Mouse (Mus musculus) liver, embryonic 11.5 days (tissue): ENCODE results near the gene Ucp2. TPM values are rescaled to one million over a fixed set of nuclear protein-coding genes. Genes with fewer than 3 reads are reported as not detected.

Experiments
- ATAC-seq: fragments of 200-750 bp; cut with Nextera tagmentation; replicated peaks from 2 replicates; pipeline ENCODE4 v1.8.0; 2017; ENCODE audit warnings: moderate number of reproducible peaks, mild to moderate bottlenecking, moderate TSS enrichment, moderate library complexity; ENCODE audit not compliant: low FRiP score
- DNase-seq: peaks from one replicate; pipeline ENCODE4 v3.0.0-alpha.2; 2017; ENCODE audit warnings: low spot score
- H3K27ac ChIP-seq: fragments of 300-500 bp; sonication (generic); 2 replicates; pipeline ENCODE4 v1.5.1; 2014; ENCODE audit warnings: mild to moderate bottlenecking, low read depth, low read length, control low read depth
- H3K27me3 ChIP-seq: fragments of 300-500 bp; sonication (generic); replicated peaks from 2 replicates; pipeline ENCODE4 v1.6.1; 2014; ENCODE audit warnings: low read length, mixed read lengths; ENCODE audit not compliant: control insufficient read depth, insufficient read depth
- H3K36me3 ChIP-seq: fragments of 300-500 bp; sonication (generic); 2 replicates; pipeline ENCODE4 v1.6.1; 2014; ENCODE audit warnings: mild to moderate bottlenecking, low read length, moderate library complexity, mixed read lengths; ENCODE audit not compliant: control insufficient read depth, insufficient read depth
- H3K4me1 ChIP-seq: fragments of 300-500 bp; sonication (generic); replicated peaks from 2 replicates; pipeline ENCODE4 v1.6.1; 2014; ENCODE audit warnings: low read length, mixed read lengths; ENCODE audit not compliant: control insufficient read depth, insufficient read depth
- H3K4me2 ChIP-seq: fragments of 300-500 bp; sonication (generic); 2 replicates; pipeline ENCODE4 v1.6.1; 2014; ENCODE audit warnings: mild to moderate bottlenecking, control low read depth, moderate library complexity
- H3K4me3 ChIP-seq: fragments of 300-500 bp; sonication (generic); 2 replicates; pipeline ENCODE4 v1.5.1; 2014; ENCODE audit warnings: low read depth, low read length, control low read depth
- H3K9ac ChIP-seq: fragments of 300-500 bp; sonication (generic); 2 replicates; pipeline ENCODE4 v1.6.1; 2014; ENCODE audit warnings: low read depth, low read length, control low read depth
- H3K9me3 ChIP-seq: fragments of 300-500 bp; sonication (generic); 2 replicates; pipeline ENCODE4 v1.6.1; 2016; ENCODE audit warnings: low read length, inconsistent platforms, mixed read lengths; ENCODE audit not compliant: control insufficient read depth
- WGBS: fragments of 180-500 bp; shearing (Covaris S2); extraction: QIAGEN DNeasy Blood & Tissue Kit; methylation state at CpG from one replicate; pipeline ENCODE4 v1.1.7; 2014; 5-methylcytosine and 5-hydroxymethylcytosine counted together
- polyA plus RNA-seq: library from polyadenylated mRNA; unstranded; fragments of >200 nt; fragmentation: Nextera tagmentation; extraction: Ambion mirVana; gene quantifications from 2 replicates; pipeline ENCODE4 v1.2.1, GENCODE M21; 2014

Ucp2 gene
- polyA plus RNA-seq, 1 experiment from 2014 or later: 491 TPM

DNA sequence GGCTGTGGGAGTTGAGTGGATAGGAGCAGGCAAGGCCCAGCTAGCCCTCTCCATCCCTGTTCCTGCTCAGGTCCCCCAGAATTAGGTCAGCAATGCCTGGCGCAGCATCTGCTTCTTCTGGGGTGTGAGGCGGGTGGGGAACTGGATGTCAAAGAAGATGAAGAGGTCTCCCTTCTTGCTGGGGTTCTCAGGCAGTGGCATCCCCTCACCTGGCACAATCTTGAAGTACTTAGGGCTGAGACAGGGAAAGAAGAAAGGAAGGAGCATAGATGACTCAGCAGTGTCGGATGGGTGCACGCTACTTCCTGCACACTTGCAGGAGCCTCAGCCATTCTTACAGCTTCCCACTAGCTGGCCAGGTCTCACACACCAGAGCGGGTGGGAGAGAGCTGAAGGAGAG, 9.9 kb downstream of the Ucp2 start:
- no peak overlapping the region for H3K9ac ChIP-seq
- ATAC-seq: no peak
- WGBS: 54% methylated on average over 5 of the region's 5 CpGs

DNA sequence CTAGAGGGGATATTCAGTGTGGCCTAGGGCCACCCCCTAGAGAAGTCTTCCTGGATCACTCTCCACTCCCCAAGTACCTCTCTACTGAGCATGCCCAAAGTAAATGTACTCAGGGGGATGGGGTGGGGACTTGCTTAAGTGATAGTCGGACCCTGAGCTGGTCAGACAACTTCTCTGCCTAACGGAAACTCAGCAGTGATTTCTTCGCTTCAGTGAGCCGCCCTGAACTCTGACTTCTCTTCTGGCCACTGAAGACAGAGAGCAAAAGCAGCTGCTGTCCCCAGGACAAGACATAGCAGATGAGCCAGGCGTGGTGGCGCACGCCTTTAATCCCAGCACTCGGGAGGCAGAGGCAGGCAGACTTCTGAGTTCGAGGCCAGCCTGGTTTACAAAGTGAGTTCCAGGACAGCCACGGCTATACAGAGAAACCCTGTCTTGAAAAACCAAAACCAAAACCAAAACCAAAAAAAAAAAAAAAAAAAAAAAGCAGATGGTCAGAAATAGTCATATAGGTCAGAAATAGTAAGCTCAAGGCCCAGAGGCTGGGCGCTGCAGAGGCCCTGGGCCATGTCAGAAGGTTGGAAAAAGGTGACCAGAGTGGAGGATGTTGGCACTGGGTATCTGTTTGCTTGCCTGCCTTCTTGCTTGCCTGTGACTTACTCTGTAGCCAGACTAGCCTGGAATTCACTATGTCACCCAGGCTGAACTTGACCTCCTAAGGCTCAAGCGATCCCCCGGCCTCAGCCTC, 11.8 kb downstream of the Ucp2 start:
- DNase-seq (no peak), ATAC-seq (no peak)
- H3K4me1 ChIP-seq: peaks cover 13% of the 10 kb centered on the region
- no peak overlapping the region for H3K27ac ChIP-seq
- H3K4me2 ChIP-seq: no peak overlapping the region
- H3K27me3 ChIP-seq: no peaks in the 10 kb centered on the region
- peaks cover 1% of the 10 kb centered on the region; the same call in 1 of the 2 replicates for H3K36me3 ChIP-seq
- no peaks in the 10 kb centered on the region for H3K9me3 ChIP-seq
- WGBS: 79% methylated on average over 13 of the region's 13 CpGs
- H3K9ac ChIP-seq: no peak overlapping the region
- no peak overlapping the region for H3K4me3 ChIP-seq

More for the DNA sequence above, 9.9 kb downstream of the Ucp2 start:
- Histone ChIP-seq H3K4me3 (no peak overlapping the region), H3K27ac (no peak overlapping the region), H3K36me3 (peaks cover 18% of the 10 kb centered on the region), H3K9me3 (no peaks in the 10 kb centered on the region), H3K4me2 (no peak overlapping the region), H3K4me1 (peaks cover 13% of the 10 kb centered on the region), H3K27me3 (no peaks in the 10 kb centered on the region)
- no peak for DNase-seq

- ATAC-seq (no peak), DNase-seq (no peak)
- H3K9me3 ChIP-seq: no peaks in the 10 kb centered on the region
- H3K4me2 ChIP-seq: no peak overlapping the region
- 73% methylated on average over 4 of the region's 4 CpGs for WGBS
- H3K9ac ChIP-seq: no peak overlapping the region
- no peak overlapping the region for H3K4me3 ChIP-seq
- H3K4me1 ChIP-seq: peaks cover 8% of the 10 kb centered on the region
- H3K36me3 ChIP-seq: no peaks in the 10 kb centered on the region
- no peak overlapping the region for H3K27ac ChIP-seq
- H3K27me3 ChIP-seq: no peaks in the 10 kb centered on the region
Observed at GRCm38 (mm10) chr7:100506494-100506893, 13.4 kb downstream of the Ucp2 start.

DNA sequence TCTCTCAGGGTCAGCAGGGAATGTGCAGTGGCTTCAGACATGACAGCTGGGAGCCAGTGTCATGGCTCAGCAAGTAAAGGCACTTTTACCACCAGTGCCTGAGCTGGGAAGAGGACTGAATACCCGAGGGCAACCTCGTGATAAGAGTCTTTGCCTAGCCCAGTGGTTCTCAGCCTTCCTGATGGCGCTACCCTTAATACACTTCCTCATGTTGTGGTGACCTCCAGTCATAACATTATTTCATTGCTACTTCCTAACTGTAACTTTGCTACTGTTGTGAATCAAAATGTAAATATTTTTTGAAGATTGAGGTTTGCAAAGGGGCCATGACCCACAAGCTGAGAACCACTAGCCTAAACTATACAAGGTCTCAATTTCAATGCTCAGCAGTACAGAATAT, 15.5 kb downstream of the Ucp2 start:
- Histone ChIP-seq H3K4me2 (no peak overlapping the region), H3K9ac (no peak overlapping the region), H3K27me3 (no peaks in the 10 kb centered on the region), H3K4me1 (no peaks in the 10 kb centered on the region), H3K36me3 (no peaks in the 10 kb centered on the region), H3K27ac (no peak overlapping the region), H3K4me3 (no peak overlapping the region), H3K9me3 (no peaks in the 10 kb centered on the region)
- DNase-seq (no peak), ATAC-seq (no peak)
- 48% methylated on average over 3 of the region's 3 CpGs for WGBS

DNA sequence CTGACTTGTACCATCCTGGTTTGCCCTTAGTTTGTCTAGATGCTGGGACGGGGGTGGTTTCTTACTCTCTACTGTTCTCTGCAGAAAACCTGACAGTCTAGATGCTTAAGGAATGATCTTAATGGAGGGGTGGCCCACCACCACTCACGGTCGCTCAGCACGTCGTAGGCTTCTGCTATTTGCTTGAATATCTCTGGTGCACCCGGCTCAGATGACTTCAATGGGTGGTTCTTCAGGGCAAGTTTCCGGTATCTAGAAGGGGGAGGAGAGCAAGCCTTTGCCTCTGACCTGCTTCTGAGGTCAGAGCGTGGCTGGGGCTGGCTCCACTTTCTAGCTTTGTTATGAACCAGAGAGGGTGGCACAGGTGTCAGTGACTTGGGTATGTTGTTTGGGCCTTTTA, 18.5 kb downstream of the Ucp2 start:
- no peak overlapping the region for H3K9ac ChIP-seq
- 57% methylated on average over 8 of the region's 8 CpGs for WGBS
- ATAC-seq (no peak), DNase-seq (no peak)
- H3K4me3 ChIP-seq: no peak overlapping the region
- no peaks in the 10 kb centered on the region for H3K9me3 ChIP-seq
- no peak overlapping the region for H3K4me2 ChIP-seq
- no peaks in the 10 kb centered on the region for H3K4me1 ChIP-seq
- H3K27me3 ChIP-seq: no peaks in the 10 kb centered on the region
- H3K27ac ChIP-seq: no peak overlapping the region
- H3K36me3 ChIP-seq: no peaks in the 10 kb centered on the region

DNA sequence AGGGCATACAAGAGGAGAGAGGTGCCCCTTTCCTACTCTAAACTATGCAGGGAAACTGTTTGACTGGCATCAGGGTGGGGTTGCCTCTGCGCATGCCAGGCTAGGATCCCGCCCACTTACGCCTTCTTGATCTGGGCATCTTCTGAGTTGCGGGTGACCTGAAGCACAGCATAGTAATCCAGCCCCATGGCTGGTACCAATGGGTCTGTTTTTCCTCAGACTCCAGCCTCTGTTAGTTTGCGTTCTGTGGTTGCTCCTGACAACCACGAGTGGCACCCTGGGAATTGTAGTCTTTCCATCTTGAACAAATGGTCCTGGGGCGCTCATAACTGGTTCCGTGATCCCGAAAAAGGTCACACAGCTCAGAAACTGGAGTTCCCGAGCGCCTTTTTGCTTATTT, 21.4 kb downstream of the Ucp2 start, which contains the start of gene Dnajb13:
Gene Dnajb13, minus strand, starts transcription at position 388 of the 400 bp plus-strand sequence.
- no peaks in the 10 kb centered on the region for H3K4me1 ChIP-seq
- no peaks in the 10 kb centered on the region for H3K27me3 ChIP-seq
- ATAC-seq: no peak
- WGBS: 47% methylated on average over 11 of the region's 11 CpGs
- no peaks in the 10 kb centered on the region for H3K36me3 ChIP-seq
- DNase-seq: no peak
- H3K4me3 ChIP-seq: no peak within 1 kb of the TSS
- no peak within 1 kb of the TSS for H3K4me2 ChIP-seq
- H3K9ac ChIP-seq: no peak within 1 kb of the TSS
- no peak within 1 kb of the TSS for H3K27ac ChIP-seq
- H3K9me3 ChIP-seq: no peaks in the 10 kb centered on the region

GRCm38 (mm10) chr7:100520204-100520603, 27.1 kb downstream of the Ucp2 start:
- 52% methylated on average over 7 of the region's 7 CpGs for WGBS
- no peak overlapping the region for H3K4me2 ChIP-seq
- DNase-seq (no peak), ATAC-seq (no peak)
- no peak overlapping the region for H3K4me3 ChIP-seq
- H3K9me3 ChIP-seq: no peaks in the 10 kb centered on the region
- H3K9ac ChIP-seq: no peak overlapping the region
- H3K27me3 ChIP-seq: no peaks in the 10 kb centered on the region
- H3K27ac ChIP-seq: no peak overlapping the region
- H3K4me1 ChIP-seq: no peaks in the 10 kb centered on the region
- no peaks in the 10 kb centered on the region for H3K36me3 ChIP-seq

GRCm38 (mm10) chr7:100520663-100521285, 27.6 kb downstream of the Ucp2 start:
- peak; percentile 57 for ATAC-seq
- H3K27me3 ChIP-seq: no peaks in the 10 kb centered on the region
- DNase-seq: peak; percentile 82
- H3K4me3 ChIP-seq: no peak overlapping the region
- no peak overlapping the region for H3K27ac ChIP-seq
- no peak overlapping the region for H3K9ac ChIP-seq
- H3K4me1 ChIP-seq: no peaks in the 10 kb centered on the region
- H3K4me2 ChIP-seq: no peak overlapping the region
- no peaks in the 10 kb centered on the region for H3K9me3 ChIP-seq
- WGBS: 21% methylated on average over 10 of the region's 10 CpGs
- no peaks in the 10 kb centered on the region for H3K36me3 ChIP-seq

- Histone ChIP-seq H3K9ac (no peak overlapping the region), H3K27ac (no peak overlapping the region), H3K4me1 (no peaks in the 10 kb centered on the region), H3K36me3 (no peaks in the 10 kb centered on the region), H3K27me3 (no peaks in the 10 kb centered on the region), H3K4me2 (no peak overlapping the region), H3K4me3 (no peak overlapping the region), H3K9me3 (no peaks in the 10 kb centered on the region)
- WGBS: 73% methylated on average over 3 of the region's 3 CpGs
- no peak for DNase-seq
- no peak for ATAC-seq
Observed at GRCm38 (mm10) chr7:100522222-100522621, 29.1 kb downstream of the Ucp2 start.
